Mouse (Mus musculus): ENCODE measurements around the gene BC051142. TPM values are rescaled to one million over a fixed set of nuclear protein-coding genes. Genes with fewer than 3 reads are reported as not detected.

The BC051142 gene
- polyA plus RNA-seq, 1 experiment from 2014 or later, result 4.1 TPM

DNA sequence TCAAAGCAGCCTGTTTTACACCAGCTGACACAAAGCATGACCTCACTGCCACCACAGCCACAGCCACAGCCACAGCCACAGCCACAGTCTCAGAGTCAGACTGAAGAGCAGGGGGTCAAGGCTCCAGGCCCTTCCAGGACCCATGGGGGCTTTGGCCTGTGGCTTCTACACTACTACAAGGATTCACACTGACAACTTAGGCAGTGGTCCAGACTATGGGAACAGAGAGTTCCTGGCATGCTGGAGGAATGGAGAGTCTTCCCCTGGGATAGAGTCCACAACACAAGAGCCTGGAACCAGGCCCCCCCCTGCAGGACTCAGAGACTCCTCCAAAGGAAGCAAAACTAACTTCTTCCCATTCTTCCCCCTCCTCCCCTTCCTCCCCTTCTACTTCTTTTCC lies 109.0 kb downstream of the BC051142 start:
- H3K27ac ChIP-seq (ENCODE audit: low read depth, low read length), result no peak overlapping the region
- H3K36me3 ChIP-seq (ENCODE audit: control insufficient read depth, insufficient read depth, low read length), result no peaks in the 10 kb centered on the region
- ATAC-seq (ENCODE audit: low FRiP score), result no peak
- no peaks in the 10 kb centered on the region for H3K9me3 ChIP-seq (ENCODE audit: control insufficient read depth, low read length)
- DNase-seq (ENCODE audit: low spot score), result no peak
- H3K27me3 ChIP-seq (ENCODE audit: control insufficient read depth, insufficient read depth, low read length), result no peaks in the 10 kb centered on the region
- H3K4me3 ChIP-seq (ENCODE audit: low read depth, low read length), result no peak overlapping the region
- no peaks in the 10 kb centered on the region for H3K4me1 ChIP-seq (replicated peaks; ENCODE audit: control insufficient read depth, insufficient read depth, low read length)
- H3K9ac ChIP-seq (ENCODE audit: low read depth, low read length), result no peak overlapping the region
- H3K4me2 ChIP-seq (replicated peaks; ENCODE audit: low read depth, low read length), result no peak overlapping the region

Other genes starting within 250 kb of the BC051142 start
- 0.29 and 0.94 TPM in 2 replicates for gene H2-DMb1, start 245.7 kb upstream of the BC051142 start, polyA plus RNA-seq (2014; fragmentation: Nextera tagmentation; extraction: Ambion mirVana)
- 1.0 and 1.1 TPM in 2 replicates for gene Tap1, start 211.3 kb upstream of the BC051142 start, polyA plus RNA-seq (2014; fragmentation: Nextera tagmentation; extraction: Ambion mirVana)
- gene Psmb9, start 211.1 kb upstream of the BC051142 start, polyA plus RNA-seq (2014; fragmentation: Nextera tagmentation; extraction: Ambion mirVana), result 0.42 and 1.1 TPM in 2 replicates
- 1.3 and 1.9 TPM in 2 replicates for gene Psmb8, start 201.1 kb upstream of the BC051142 start, polyA plus RNA-seq (2014; fragmentation: Nextera tagmentation; extraction: Ambion mirVana)
- gene Tap2, start 195.3 kb upstream of the BC051142 start, polyA plus RNA-seq (2014; fragmentation: Nextera tagmentation; extraction: Ambion mirVana), result 0.19 and 0.50 TPM in 2 replicates
- not detected in 2 replicates for gene H2-Ob, start 159.9 kb upstream of the BC051142 start, polyA plus RNA-seq (2014; fragmentation: Nextera tagmentation; extraction: Ambion mirVana)
- gene H2-Ab1, start 141.1 kb upstream of the BC051142 start, polyA plus RNA-seq (2014; fragmentation: Nextera tagmentation; extraction: Ambion mirVana), result 2.4 and 3.1 TPM in 2 replicates
- not detected in 2 replicates for gene H2-Aa, start 111.0 kb upstream of the BC051142 start, polyA plus RNA-seq (2014; fragmentation: Nextera tagmentation; extraction: Ambion mirVana)
- 1.3 and 2.5 TPM in 2 replicates for gene H2-Eb1, start 93.0 kb upstream of the BC051142 start, polyA plus RNA-seq (2014; fragmentation: Nextera tagmentation; extraction: Ambion mirVana)
- not detected in 2 replicates for gene H2-Eb2, start 73.2 kb upstream of the BC051142 start, polyA plus RNA-seq (2014; fragmentation: Nextera tagmentation; extraction: Ambion mirVana)
- gene Btnl2, start 44.0 kb upstream of the BC051142 start, polyA plus RNA-seq (2014; fragmentation: Nextera tagmentation; extraction: Ambion mirVana), result 0.13 TPM in 1 of 2 replicates, not detected in the other
- gene Btnl1, start 21.7 kb upstream of the BC051142 start, polyA plus RNA-seq (2014; fragmentation: Nextera tagmentation; extraction: Ambion mirVana), result 0.08 TPM in 1 of 2 replicates, not detected in the other
- not detected in 2 replicates for gene Btnl4, start 78.5 kb downstream of the BC051142 start, polyA plus RNA-seq (2014; fragmentation: Nextera tagmentation; extraction: Ambion mirVana)
- gene Btnl6, start 118.5 kb downstream of the BC051142 start, polyA plus RNA-seq (2014; fragmentation: Nextera tagmentation; extraction: Ambion mirVana), result not detected in 2 replicates
- 9.6 and 11.6 TPM in 2 replicates for gene Notch4, start 165.4 kb downstream of the BC051142 start, polyA plus RNA-seq (2014; fragmentation: Nextera tagmentation; extraction: Ambion mirVana)
- gene Gpsm3, start 191.0 kb downstream of the BC051142 start, polyA plus RNA-seq (2014; fragmentation: Nextera tagmentation; extraction: Ambion mirVana), result 3.2 and 5.9 TPM in 2 replicates
- gene Pbx2, start 192.4 kb downstream of the BC051142 start, polyA plus RNA-seq (2014; fragmentation: Nextera tagmentation; extraction: Ambion mirVana), result 16.6 and 17.3 TPM in 2 replicates
- gene Ager, start 199.0 kb downstream of the BC051142 start, polyA plus RNA-seq (2014; fragmentation: Nextera tagmentation; extraction: Ambion mirVana), result 1.7 and 2.2 TPM in 2 replicates
- gene Rnf5, start 204.9 kb downstream of the BC051142 start, polyA plus RNA-seq (2014; fragmentation: Nextera tagmentation; extraction: Ambion mirVana), result 175 and 182 TPM in 2 replicates
- gene Agpat1, start 205.4 kb downstream of the BC051142 start, polyA plus RNA-seq (2014; fragmentation: Nextera tagmentation; extraction: Ambion mirVana), result 73.8 and 81.2 TPM in 2 replicates
- 4.4 and 4.7 TPM in 2 replicates for gene Egfl8, start 217.2 kb downstream of the BC051142 start, polyA plus RNA-seq (2014; fragmentation: Nextera tagmentation; extraction: Ambion mirVana)
- gene Ppt2, start 229.7 kb downstream of the BC051142 start, polyA plus RNA-seq (2014; fragmentation: Nextera tagmentation; extraction: Ambion mirVana), result 23.6 and 26.0 TPM in 2 replicates
- gene Prrt1, start 230.7 kb downstream of the BC051142 start, polyA plus RNA-seq (2014; fragmentation: Nextera tagmentation; extraction: Ambion mirVana), result 1.0 and 2.0 TPM in 2 replicates
- 16.4 and 17.2 TPM in 2 replicates for gene Fkbpl, start 245.9 kb downstream of the BC051142 start, polyA plus RNA-seq (2014; fragmentation: Nextera tagmentation; extraction: Ambion mirVana)
- gene Atf6b, start 248.3 kb downstream of the BC051142 start, polyA plus RNA-seq (2014; fragmentation: Nextera tagmentation; extraction: Ambion mirVana), result 61.9 and 67.5 TPM in 2 replicates

Data from hindbrain, embryonic 11.5 days (tissue).